Mouse (Mus musculus) embryo, embryonic 10.5 days (tissue): Measurements from ENCODE around the gene Cmtm8.

Experiments used
- DNase-seq: peaks from one replicate; pipeline ENCODE4 v3.0.0-alpha.2; 2015; ENCODE audit warnings: low spot score

Gene Cmtm8

DNA sequence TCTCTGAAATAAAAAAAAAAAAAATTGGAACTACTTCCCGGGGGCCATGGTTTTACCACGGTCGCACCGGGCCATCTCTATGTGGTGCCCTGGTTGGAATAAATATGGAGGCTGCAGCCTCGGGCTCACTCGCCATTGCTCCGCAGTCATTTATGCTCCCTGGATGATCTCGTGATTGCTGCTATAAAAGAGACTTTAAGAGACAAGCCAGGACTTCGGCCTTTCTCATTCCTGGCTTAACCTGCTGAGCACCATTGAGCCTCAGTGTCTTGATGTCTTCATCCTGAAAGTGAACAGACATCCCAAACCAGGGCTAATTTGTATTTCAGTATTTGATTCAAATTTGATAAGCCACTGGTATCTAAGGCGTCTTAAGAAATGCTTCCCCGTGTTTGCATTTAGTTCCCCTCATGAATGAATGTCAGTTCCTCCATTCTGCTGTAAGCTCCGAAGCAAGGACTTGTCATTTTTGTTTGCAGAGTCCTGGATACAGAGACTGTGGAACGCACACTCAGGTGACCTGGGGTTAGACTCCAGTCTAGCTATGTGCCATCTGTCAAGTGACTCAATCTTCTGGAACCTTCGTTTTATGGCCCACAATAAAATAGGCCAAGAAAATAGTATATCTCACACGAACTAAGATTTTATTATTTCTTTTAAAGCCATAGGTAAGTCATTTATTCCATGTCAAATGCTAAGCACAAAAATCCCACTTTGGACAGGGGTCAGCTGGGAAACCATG lies 22.2 kb downstream of the Cmtm8 start:
- no peak for DNase-seq

DNA sequence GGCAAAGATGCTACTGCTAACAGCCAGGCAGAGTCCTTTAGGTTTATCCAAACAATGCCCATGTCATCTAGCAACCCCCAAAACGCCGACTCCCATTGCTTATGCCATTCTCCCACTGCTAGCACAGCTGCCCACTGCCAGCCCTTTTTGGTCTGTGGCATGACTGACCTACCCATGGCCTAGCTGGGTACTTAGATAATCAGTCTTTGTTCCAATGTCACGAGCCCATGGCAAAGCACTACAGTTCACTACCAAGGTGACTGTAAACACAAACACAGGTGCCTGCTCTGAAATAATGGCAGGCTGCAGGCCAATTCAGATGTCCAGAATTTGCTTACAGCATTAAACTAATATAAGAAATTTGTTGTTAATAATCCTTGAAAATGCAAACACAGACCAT lies 25.0 kb downstream of the Cmtm8 start:
- DNase-seq, result no peak

DNA sequence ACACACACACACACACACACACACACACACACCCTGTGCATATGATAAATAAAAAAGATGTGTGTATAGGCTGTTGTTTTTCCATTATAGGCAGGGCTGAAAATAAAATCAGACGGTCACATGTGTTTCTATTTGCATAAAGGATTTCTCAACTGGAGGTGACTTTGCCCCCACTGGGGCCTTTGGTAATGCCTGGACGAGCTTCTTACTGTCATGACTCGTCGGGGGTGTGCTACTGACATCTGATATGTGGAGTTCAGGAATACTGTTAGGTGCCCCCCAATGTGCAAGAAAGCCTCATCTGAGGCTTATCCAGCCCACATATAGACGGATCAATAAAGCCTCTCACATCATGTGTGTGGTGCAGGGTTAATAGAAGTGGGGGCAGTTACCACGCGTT lies 26.9 kb downstream of the Cmtm8 start:
- no peak for DNase-seq

DNA sequence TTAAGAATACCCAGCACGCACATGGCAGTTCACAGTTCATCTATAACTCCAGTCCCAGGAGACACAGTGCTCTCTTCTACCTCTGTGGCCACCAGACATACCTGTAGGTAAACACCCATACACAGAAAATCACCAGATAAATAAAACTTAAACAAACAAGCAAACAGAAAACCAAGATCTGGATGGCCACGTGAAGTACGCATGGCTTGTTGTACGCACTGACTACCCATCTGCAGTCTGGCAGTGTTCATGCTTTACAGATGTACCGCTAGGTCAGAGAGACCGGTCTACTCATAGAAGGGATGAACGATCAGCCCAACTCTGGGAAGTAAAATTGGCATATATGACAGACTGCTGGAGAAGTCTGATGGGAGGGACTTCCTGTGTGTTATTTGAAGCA lies 27.8 kb downstream of the Cmtm8 start:
- no peak for DNase-seq

DNA sequence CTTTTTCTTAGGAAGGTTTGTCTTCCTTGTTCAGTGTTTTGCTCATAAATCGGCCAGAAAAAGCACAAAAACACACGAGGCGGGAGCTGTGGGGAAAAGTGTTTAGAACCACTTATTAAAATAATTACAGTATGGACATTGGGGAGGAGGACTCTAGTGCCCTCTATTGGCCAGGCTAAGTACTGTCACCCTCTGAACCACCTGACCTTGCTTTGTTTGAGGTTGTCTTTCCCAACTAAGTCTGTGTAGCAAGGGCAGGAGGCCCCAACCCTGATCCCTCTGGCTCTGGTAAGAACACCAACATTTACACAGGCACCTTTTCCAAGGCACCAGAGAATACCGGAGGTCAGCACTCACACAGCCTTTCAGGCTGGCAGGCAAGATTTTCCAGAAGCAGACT lies 28.6 kb downstream of the Cmtm8 start:
- peak; percentile 39 for DNase-seq

DNA sequence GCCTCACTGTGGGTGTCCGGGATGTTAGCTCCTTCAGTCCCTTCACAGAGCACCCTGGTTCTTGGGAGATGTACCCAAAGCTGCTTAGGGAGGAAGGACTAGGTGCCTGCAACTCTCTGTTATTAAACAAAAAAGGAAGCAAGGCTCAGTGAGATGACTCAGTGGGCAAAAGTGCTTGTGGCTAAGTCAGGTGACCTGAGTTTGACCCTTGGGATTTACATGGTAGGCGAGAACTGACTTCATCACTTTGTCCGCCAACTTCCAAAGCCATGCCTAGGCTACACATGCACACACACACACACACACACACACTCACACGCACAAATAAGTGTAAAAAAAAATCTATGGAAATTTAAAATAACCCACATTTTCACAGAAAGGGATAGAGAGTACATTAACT lies 32.0 kb downstream of the Cmtm8 start:
- no peak for DNase-seq

DNA sequence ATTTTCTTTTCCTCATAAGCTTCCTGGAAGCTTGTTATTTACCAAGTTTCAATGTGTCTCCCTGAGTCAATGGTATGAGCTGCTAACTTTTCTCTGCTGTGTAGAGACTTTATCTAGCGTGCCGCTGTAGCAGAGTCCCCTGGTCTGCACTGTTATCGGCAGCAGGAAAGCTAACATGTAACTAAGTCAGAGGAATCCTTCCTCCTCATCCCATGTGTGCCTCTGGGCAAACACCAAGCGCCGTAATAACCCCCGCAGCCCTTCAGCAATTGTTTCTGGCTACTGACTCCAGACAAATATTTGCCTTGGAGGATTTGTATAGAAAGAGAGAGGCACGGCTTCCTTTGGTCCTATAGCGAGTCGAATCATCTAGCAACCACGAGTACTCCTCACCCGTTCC lies 33.1 kb downstream of the Cmtm8 start:
- no peak for DNase-seq

DNA sequence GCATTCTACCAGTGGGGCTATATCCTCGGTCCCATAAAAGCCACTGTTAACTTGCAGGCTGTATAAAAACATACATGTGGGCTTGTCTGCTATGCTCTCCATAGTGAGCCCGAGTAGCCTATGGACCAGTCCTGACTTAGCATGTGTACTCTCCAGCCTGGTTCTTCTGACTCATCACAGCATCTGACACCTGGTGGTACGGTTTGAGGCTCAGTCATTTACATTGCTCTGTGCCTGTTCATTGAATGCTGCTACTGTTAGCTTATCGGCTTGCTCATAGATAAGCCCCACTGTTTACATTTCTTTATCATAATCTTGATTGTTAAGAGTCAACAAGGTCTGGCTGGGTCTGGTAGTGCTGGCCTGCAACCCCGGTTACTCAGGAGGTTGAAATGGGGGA lies 35.3 kb downstream of the Cmtm8 start:
- no peak for DNase-seq

DNA sequence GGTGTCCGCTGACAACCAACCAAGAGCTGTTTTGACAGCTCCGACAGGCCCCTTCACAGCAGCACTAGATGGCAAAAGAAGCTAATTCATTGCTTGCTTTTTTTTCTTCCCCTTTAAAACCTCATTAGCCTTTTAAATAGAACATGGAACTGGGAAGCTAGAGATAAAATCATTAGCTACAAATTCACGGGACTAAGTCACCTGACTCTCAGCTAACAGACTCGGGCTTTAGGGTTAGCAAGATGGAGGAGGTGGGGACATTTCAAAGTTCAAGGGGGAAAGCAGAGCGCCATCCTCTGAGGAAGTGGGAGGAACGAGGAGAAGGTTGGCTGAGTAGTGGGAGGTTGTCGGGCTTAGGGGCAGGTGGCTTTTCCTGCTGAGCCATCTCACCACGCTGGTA lies 36.7 kb downstream of the Cmtm8 start:
- DNase-seq, result no peak

DNA sequence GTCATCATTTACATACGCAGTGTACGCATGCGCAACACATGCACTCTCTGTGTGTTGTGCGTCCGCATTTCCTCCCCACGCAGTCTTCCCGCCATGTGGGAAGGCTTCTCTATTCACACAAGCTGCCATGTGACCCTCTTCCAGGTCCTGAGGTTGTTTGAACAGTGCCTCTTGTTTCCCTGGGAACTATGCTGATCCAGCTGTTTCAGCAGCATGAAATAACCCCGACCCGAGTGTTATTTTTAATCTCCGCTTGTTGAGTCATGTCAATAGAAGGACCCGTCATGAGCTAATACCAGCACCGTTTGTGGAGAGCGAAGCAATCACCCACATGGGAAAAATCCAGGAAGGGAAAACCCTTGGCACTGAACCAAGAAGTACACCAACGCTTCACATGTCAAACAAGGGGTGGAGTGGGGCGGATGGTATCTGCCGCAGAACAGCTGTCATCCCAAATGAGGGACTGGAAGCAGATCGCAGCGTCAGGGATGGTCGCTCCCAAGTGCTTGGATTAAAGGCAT lies 38.7 kb downstream of the Cmtm8 start:
- peak; percentile 38 for DNase-seq

DNA sequence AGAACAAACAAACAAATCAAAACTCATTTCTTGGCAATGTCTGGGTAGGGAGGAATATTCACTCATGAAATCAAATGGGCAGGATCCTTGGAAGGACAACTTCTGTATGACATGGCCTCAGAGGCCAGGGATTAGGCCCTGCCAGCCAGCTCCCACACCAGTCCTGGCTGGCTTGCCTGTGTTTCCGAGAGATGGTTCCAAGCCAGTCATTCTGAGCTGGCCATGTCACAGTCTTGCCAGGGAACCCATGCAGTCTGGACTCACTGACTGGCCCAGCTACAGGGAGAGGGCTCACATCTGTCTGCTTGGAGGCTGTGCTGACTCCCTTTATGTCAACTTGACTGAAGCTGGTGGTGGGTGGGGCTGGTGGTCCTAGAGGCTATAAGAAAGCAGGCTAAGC lies 41.8 kb downstream of the Cmtm8 start:
- DNase-seq, result no peak

DNA sequence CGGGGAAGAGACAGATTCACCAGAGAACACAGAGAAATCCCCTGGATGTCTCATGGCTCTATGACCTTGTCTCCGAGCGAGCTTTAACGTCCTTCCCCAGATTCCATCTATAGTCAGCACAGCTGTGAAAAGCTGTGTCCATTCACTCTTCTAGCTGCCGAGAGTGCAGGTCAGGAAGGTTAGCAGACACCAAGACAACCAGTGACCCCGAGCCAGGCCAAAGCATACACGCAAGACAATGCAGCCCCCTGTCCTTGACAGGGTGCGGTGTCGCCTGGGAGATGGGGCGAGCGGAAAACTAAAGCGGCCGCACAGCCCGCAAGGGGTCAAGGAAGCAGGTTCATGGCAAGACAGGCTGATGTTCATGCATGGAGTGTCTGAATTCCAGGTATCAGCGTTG lies 42.7 kb downstream of the Cmtm8 start:
- peak; percentile 79 for DNase-seq

DNA sequence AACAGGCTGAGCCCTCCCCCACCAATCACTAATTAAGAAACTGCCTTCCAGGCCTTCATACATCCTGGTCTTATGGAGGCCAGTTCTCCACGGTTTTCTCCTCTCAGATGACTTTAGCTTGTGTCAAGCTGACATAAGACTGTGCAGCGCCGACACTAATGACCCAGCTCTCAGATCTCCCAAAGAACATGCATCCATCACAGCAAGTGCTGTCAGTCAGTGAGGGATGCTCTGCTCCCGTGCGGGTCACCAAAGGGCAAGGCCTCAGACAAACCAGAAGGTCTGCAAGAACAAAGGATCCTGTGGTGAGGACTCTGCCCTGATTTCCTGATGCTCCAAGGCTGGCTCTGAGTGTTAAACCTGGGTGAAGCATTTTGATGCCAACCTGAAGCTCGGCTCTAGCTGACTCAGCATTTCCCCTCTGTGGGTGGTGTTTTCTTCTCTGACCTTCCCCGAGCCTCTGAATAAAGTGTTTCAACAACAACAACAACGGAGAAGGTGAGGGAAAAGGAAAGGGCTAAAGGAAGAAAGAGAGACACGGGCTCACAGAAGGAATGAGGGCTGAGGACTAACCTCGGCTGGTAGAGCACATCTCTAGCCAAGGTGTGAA lies 44.4 kb downstream of the Cmtm8 start:
- peak; percentile 77 for DNase-seq

DNA sequence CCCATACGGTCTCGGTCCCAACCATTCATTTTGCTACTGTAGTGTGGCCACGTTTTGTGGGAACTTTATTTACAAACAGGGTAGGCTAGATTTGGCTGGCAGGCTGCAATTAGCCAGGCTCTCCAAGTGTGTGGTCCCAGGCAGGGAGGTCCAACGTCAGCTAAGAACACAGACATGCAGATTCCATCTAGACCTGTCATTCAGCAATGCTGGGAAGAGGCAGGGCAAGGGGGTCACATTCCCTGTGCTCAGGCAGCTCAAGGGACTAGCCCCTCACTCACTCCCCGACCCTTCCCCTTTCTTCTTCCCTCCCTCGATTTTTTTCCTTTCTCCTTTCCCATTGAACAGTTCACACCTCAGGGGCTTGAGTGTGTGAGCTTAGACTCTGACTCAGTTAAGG lies 45.1 kb downstream of the Cmtm8 start:
- peak; percentile 70 for DNase-seq

DNA sequence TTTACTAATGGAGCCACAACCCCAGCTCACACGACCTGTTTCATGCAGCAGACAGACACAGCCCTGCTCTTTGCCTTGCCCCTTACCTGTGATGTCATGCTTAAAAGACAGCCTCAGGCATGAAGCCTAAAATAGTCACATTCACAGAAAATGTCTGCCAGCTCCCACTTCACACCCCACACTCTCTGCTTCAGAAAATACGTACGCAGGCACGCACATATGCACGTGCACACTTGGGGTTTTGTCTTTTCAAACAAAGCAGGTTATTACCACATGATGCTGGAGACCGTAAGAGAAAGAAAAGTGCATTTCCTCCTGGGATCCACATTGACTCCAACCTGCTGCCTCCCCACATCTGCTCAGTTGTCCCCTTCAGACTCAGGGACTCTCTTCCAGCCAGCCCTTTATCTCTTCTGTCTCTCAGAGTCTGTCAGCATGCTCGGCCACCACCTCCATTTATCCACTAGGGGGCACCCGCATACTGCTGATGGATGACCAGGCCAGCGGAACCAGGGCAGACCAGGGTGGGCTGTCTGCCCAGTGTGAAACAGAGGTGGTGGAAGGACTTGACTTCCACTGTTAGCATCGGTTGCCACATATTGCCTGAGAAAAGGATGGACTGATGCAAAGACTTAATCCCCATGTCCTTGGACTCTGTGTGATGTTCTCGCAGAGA lies 46.5 kb downstream of the Cmtm8 start:
- DNase-seq, result peak; percentile 95

DNA sequence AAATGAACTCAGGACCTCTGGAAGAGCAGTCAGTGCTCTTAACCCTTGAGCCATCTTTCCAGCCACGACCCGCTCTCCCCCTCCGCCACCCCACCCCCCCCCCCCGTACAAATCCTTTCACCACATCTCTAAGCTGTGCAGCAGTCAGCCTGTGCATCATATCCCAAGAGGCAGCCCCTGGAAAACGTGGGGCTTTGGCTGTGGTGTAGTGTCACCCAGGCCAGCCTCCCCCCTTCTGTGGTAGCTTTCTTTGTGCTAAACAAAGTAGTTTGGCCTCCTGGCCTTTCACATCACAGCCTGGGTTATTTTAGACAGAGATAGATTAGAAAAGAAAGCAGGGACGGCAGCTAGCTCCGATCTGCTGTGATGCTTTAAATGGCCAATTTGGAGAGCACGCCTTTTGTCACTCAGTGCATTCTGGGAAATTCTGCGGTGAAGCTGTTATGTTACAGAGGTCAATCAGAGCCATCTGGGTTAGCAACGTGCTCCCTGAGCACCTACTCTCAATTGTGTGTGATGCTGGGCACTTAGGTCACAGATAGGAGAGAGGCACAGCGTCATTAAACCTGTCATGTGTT lies 47.4 kb downstream of the Cmtm8 start:
- peak; percentile 56 for DNase-seq

DNA sequence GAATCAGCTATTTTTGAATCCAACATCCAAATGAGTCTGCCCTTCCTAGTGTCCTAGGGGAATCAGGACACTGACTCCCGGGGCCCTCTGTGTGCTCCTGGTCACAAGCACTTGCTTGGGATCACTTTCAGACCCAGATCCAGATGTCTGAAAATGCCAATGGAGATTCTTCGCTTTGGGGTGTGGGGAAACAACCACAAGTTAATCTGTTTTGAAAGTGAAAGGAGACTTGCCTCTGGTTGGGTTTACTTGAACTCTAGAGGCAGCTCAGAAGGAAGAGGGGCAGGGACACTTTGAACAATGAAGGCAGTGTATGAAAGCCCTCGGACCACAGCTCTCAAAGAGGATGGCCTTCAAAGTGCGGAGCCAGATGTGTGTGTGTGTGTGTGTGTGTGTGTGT lies 49.5 kb downstream of the Cmtm8 start:
- no peak for DNase-seq

DNA sequence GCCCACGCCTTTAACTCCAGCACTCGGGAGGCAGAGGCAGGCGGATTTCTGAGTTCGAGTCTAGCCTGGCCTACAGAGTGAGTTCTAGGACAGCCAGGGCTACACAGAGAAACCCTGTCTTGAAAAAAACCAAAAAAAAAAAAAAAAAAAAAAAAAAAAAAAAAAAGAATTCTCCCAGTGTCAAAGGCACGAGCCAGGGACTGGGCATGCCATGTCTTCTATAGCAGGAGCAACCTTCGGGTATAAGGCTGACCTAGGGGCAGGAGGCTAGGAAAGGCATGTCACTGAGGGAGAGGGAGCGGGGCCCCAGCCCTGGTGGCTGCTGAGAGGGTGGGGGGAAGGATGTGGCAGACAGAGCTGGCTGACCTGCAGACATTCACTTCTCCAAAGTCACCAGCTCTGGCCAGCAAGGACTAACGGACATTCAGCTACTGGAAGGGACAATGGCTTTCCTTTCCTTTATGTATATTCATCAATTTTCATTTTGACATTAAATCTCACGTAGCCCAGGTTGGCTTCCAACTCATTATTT lies 50.1 kb downstream of the Cmtm8 start:
- DNase-seq, result no peak

DNA sequence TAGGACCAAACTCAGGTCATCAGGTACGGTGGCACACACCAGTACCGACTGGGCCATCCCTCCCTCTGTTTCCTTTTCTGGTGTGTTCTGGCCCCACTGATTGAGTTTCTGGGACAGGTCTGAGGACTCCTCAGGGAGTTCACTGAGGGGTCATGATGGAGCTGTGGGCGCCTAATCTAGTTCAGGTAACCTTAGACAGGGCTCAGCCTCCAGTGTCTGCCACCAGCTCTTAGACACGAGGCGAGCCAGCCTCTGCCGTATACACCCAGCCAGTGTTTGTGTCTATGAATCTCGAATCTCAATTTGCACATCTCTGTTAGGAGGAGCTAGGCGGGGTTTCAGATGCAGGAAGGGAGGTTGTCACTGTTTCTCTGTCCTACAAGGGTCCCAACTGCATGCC lies 54.0 kb downstream of the Cmtm8 start:
- DNase-seq, result no peak

DNA sequence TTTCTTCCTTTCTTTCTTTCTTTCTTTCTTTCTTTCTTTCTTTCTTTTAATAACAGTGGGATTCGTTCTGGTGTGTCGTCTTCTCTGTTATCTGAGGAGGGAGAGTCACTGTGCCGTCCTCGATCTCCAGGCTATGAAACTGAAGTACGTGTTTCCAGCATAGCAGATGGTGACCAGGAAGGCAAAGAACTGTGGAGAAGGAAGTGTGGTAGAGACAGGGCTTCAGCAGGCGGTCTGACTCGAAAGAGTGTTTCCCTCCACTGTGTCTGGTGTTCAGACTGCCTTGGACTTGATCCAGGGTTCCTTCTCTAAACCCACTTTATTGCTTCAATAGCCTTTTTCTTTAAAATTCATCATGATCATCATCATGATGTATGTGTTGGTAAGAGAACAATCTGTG lies 54.4 kb downstream of the Cmtm8 start:
- DNase-seq, result no peak

DNA sequence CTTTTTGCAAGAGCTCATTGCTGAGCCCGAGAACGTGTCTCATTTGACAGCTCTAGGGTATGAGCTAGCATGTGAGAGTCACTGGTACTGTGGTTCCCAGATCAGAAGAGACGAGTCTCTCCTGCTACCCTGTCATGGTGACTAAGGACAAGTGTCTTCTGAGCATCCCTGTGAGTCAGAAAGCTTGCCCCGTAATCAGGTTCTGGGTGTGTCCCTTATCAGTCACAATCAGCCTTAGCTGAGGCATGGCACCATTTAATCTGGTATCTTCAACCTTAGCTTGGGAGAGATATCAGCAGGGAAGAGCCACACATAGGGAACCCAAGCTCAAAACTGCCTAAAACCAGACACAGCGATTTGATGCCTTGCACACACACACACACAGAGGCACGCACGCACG lies 55.3 kb downstream of the Cmtm8 start:
- DNase-seq, result no peak

DNA sequence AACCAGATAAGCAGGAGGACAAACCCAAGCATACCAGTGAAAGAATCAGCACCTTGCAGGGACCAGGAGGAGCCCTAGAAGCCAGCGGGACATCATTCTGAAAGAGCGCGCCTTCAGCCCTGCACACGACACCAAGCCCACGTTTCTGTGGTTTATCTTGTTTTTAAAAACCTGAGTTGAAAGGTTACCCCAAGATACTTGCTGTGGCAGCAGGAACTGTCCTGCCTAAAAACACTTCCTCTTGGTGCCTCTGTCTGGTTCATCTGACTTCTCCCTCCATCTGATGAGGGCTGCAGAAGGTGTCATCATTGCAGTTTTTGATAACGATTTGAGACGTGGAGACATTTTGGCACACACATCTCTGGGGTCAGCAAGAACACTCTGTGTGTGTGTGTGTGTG lies 56.2 kb downstream of the Cmtm8 start:
- DNase-seq, result no peak

DNA sequence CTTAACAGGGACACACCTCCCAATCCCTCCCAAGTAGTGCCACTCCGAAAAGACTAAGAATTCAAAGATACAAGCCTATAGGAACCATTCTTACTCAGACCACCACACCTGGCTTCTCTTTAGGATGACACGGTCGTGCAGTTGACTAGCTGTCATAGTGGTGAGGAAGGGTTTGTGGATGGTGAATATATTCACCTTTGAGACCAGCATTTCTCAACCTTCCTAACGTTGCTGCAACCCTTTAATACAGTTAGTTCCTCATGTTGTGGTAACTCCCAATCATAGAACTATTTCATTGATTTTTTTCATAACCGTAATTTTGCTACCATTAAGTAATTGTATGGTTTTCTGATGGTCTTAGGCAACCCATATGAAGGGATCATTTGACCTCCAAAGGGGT lies 56.8 kb downstream of the Cmtm8 start:
- DNase-seq, result no peak
